Mouse (Mus musculus) MEL (cell line): ENCODE data around the gene Gm21761.
"Not testable (repeated sequence)": the region's sequence is repeated elsewhere in the genome, so short reads cannot be mapped to it uniquely, and the experiment has no call there.

Experiments
- HCFC1 ChIP-seq: IDR thresholded peaks from 2 replicates; pipeline ENCODE4 v1.6.1; 2012; ENCODE audit warnings: low read depth, mild to moderate bottlenecking, inconsistent platforms, low read length, improper control_type of control experiment, moderate library complexity
- POLR2A ChIP-seq, 2 experiments: IDR thresholded peaks; 2 replicates each; pipeline ENCODE4 v1.6.1; 2011 to 2012; ENCODE audit warnings: low read length in 2 of 2, mild to moderate bottlenecking in 2 of 2, control low read depth in 1 of 2, improper control_type of control experiment in 1 of 2, low read depth in 1 of 2, moderate library complexity in 1 of 2; ENCODE audit not compliant: control insufficient read depth in 1 of 2, insufficient read depth in 1 of 2, poor library complexity in 1 of 2
- TAL1 ChIP-seq: IDR thresholded peaks from 2 replicates; pipeline ENCODE4 v1.6.1; 2012; ENCODE audit warnings: mild to moderate bottlenecking, inconsistent platforms, low read length, moderate library complexity, mixed read lengths
- TBP ChIP-seq: IDR thresholded peaks from 2 replicates; pipeline ENCODE4 v1.8.0; 2011; ENCODE audit warnings: low read depth, low read length, improper control_type of control experiment
- ZMIZ1 ChIP-seq: IDR thresholded peaks from 2 replicates; pipeline ENCODE4 v1.6.1; 2012; ENCODE audit warnings: low read depth, mild to moderate bottlenecking, inconsistent platforms, low read length, improper control_type of control experiment, moderate library complexity

GRCm38 (mm10) chr13:119929172-119929571 is at the start of gene Gm21761:
- TF ChIP-seq HCFC1; TBP; TAL1; POLR2A (IDR thresholded peaks at IDR 0.05; ENCODE audit: control insufficient read depth in 1 of 2, insufficient read depth in 1 of 2, low read depth in 1 of 2, low read length in 2 of 2, poor library complexity in 1 of 2); ZMIZ1: not testable (repeated sequence)
